Mouse (Mus musculus) forebrain, embryonic 11.5 days (tissue): ENCODE data around the gene Dgki. TPM values are rescaled to one million over a fixed set of nuclear protein-coding genes. Genes with fewer than 3 reads are reported as not detected.

Experiments
- ATAC-seq: fragments of 200-750 bp; cut with Nextera tagmentation; replicated peaks from 2 replicates; pipeline ENCODE4 v1.8.0; 2017; ENCODE audit warnings: moderate TSS enrichment; ENCODE audit not compliant: low FRiP score
- DNase-seq: peaks from one replicate; pipeline ENCODE4 v3.0.0-alpha.2; 2017; ENCODE audit warnings: low spot score
- H3K27ac ChIP-seq: fragments of 300-500 bp; sonication (generic); 2 replicates; pipeline ENCODE4 v1.5.1; 2014; ENCODE audit warnings: low read depth, low read length
- H3K27me3 ChIP-seq: fragments of 300-500 bp; sonication (generic); 2 replicates; pipeline ENCODE4 v1.6.1; 2014; ENCODE audit warnings: mild to moderate bottlenecking, low read length, mixed read lengths; ENCODE audit not compliant: control insufficient read depth, insufficient read depth
- H3K36me3 ChIP-seq: fragments of 300-500 bp; sonication (generic); 2 replicates; pipeline ENCODE4 v1.6.1; 2014; ENCODE audit warnings: mild to moderate bottlenecking, low read length, moderate library complexity, mixed read lengths; ENCODE audit not compliant: control insufficient read depth, insufficient read depth
- H3K4me1 ChIP-seq: fragments of 300-500 bp; sonication (generic); replicated peaks from 2 replicates; pipeline ENCODE4 v1.6.1; 2014; ENCODE audit warnings: low read length, mixed read lengths; ENCODE audit not compliant: control insufficient read depth, insufficient read depth
- H3K4me2 ChIP-seq: fragments of 300-500 bp; sonication (generic); 2 replicates; pipeline ENCODE4 v1.6.1; 2014; ENCODE audit warnings: low read depth, mild to moderate bottlenecking, low read length, moderate library complexity, mixed read lengths; ENCODE audit not compliant: severe bottlenecking
- H3K4me3 ChIP-seq: fragments of 300-500 bp; sonication (generic); 2 replicates; pipeline ENCODE4 v1.5.1; 2014; ENCODE audit warnings: low read depth, low read length
- H3K9ac ChIP-seq: fragments of 300-500 bp; sonication (generic); 2 replicates; pipeline ENCODE4 v1.6.1; 2014; ENCODE audit warnings: low read length
- H3K9me3 ChIP-seq: fragments of 300-500 bp; sonication (generic); 2 replicates; pipeline ENCODE4 v1.6.1; 2016; ENCODE audit warnings: low read length, mixed read lengths; ENCODE audit not compliant: control insufficient read depth
- WGBS: fragments of 180-500 bp; shearing (Covaris S2); extraction: QIAGEN DNeasy Blood & Tissue Kit; methylation state at CpG from one replicate; pipeline ENCODE4 v1.1.7; 2014; 5-methylcytosine and 5-hydroxymethylcytosine counted together
- polyA plus RNA-seq: library from polyadenylated mRNA; unstranded; fragments of >200 nt; fragmentation: Nextera tagmentation; extraction: Ambion mirVana; gene quantifications from 2 replicates; pipeline ENCODE4 v1.2.1, GENCODE M21; 2014

The Dgki gene
- polyA plus RNA-seq, 1 experiment from 2014 or later: 2.8 TPM

DNA sequence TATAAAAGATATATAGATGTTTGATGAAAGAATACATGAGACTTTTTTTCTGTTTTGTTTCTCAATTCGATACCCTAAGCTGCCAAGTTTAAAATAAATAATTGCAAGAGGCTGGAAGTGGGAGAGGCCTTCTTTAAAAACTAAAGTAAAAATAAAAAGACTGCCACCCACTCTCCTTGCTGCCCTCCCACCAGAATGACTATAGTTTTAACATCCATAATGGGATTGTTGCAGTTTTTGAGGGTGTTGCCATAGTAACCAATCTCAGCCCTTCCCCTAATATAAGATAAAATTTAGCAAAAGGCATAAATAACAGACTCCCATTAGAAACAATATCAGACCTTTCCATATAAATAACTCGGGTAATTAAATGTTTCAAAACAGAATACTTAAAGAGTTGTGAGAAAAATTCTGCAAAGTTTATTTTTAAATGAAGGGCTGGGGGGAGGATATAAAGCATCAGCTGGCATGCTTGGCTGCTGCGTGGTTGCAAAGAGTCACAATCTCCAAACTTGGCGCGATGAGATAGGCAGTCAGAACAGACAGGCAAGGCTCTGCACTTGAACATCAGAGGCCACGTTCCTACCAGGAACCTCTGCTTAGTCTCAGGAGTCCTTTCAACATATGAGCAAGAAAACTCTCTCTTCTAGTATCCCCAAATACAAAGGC is 57.8 kb downstream of the Dgki start:
- no peak overlapping the region for H3K4me3 ChIP-seq
- H3K27ac ChIP-seq: no peak overlapping the region
- no peaks in the 10 kb centered on the region for H3K4me1 ChIP-seq
- H3K9me3 ChIP-seq: no peaks in the 10 kb centered on the region
- no peak for DNase-seq
- H3K27me3 ChIP-seq: no peaks in the 10 kb centered on the region
- no peak overlapping the region for H3K9ac ChIP-seq
- no peaks in the 10 kb centered on the region for H3K36me3 ChIP-seq
- 79% methylated on average over 6 of the region's 6 CpGs for WGBS
- ATAC-seq: no peak
- H3K4me2 ChIP-seq: no peak overlapping the region

DNA sequence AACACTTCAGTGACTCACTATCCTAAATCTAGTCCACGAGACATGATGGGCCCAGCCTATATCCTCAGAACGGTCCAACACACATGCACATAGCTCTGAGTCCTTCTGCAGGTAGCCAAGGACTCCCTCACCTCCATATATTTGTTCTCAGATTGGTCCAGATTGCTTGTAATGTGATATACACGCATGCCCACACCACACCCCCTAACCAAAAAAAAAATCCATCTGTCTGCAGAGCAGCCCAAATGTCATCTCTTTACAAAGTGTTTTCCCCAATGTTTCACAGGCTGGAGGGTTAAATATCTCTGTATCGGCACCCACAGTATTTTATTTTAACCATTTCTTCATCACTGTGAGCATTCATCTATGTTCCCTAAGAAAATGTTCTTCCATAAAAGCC is 58.5 kb downstream of the Dgki start:
- H3K36me3 ChIP-seq: no peaks in the 10 kb centered on the region
- DNase-seq (no peak), ATAC-seq (no peak)
- no peak overlapping the region for H3K9ac ChIP-seq
- H3K27ac ChIP-seq: no peak overlapping the region
- WGBS: 93% methylated on average over 4 of the region's 4 CpGs
- H3K4me2 ChIP-seq: no peak overlapping the region
- H3K27me3 ChIP-seq: no peaks in the 10 kb centered on the region
- H3K4me3 ChIP-seq: no peak overlapping the region
- no peaks in the 10 kb centered on the region for H3K9me3 ChIP-seq
- no peaks in the 10 kb centered on the region for H3K4me1 ChIP-seq

DNA sequence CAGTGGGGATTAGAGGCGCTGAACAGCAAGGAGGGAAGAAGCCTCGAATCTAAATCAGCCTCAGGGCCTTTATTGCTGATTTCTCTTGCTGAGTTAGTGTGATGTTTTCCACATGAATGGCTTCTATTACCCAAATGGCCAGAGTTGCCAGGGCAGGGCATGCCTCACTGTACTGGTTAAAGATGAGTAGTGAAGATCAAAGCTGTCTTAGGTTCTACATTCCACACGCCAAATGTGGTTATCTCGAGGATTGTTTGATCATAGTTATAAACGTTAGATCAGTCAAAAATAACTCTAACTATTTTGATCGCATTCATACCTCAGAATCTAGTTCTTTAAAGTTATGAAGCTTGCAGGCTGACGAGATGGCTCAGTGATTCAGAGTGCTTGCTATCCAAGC is 59.8 kb downstream of the Dgki start:
- Histone ChIP-seq H3K9ac (no peak overlapping the region), H3K27ac (no peak overlapping the region), H3K9me3 (no peaks in the 10 kb centered on the region), H3K36me3 (no peaks in the 10 kb centered on the region), H3K4me3 (no peak overlapping the region), H3K27me3 (no peaks in the 10 kb centered on the region), H3K4me1 (no peaks in the 10 kb centered on the region), H3K4me2 (no peak overlapping the region)
- DNase-seq: no peak
- WGBS: 86% methylated on average over 7 of the region's 7 CpGs
- ATAC-seq: no peak

DNA sequence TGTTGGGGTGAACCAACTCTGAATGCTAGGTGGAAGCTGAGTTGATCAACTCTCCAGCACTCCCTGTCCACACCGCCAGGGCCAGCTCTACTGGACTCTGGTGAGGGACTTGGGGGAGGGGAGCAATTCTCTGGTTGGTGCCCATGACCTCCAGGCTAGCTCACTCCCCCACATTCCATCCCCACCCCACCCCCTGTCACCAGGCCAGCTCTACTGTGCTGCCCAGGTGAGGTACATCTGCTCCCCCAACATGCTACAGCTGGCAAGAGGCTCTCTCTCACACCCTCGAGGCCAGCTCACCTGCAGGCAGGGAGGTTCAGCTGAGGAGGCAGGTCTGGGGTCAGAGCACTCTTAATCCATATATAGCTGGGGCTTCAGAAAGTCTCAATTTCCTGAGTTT is 63.1 kb downstream of the Dgki start:
- H3K27ac ChIP-seq: no peak overlapping the region

DNA sequence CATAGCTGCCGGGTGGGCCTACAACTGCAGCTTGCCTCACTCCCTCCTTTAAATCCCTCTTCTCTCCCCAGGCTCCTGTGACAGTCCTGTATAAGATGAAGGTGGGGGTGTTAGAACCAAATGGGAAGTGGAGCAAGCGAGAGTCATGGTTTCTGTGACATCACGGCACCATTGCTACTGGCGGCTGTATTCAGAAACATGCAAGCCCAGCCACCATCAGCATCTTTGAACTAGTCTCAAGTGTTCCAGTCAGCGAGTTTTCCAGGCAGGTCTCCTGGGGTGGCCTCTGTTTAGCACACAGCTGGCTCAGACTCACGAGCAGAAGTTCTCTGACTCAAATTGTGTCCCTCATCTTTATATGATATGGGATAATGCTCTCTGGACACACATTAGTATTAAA is 68.8 kb downstream of the Dgki start:
- H3K36me3 ChIP-seq: no peaks in the 10 kb centered on the region
- WGBS: 72% methylated on average over 6 of the region's 6 CpGs
- no peak for ATAC-seq
- no peak overlapping the region for H3K4me3 ChIP-seq
- H3K9ac ChIP-seq: no peak overlapping the region
- no peaks in the 10 kb centered on the region for H3K9me3 ChIP-seq
- H3K4me2 ChIP-seq: no peak overlapping the region
- no peak for DNase-seq
- H3K4me1 ChIP-seq: no peaks in the 10 kb centered on the region
- H3K27ac ChIP-seq: no peak overlapping the region
- H3K27me3 ChIP-seq: no peaks in the 10 kb centered on the region

More for the DNA sequence above, 63.1 kb downstream of the Dgki start:
- H3K4me1 ChIP-seq: no peaks in the 10 kb centered on the region
- no peaks in the 10 kb centered on the region for H3K27me3 ChIP-seq
- no peak overlapping the region for H3K4me3 ChIP-seq
- H3K36me3 ChIP-seq: no peaks in the 10 kb centered on the region
- H3K9ac ChIP-seq: no peak overlapping the region
- DNase-seq (no peak), ATAC-seq (no peak)
- WGBS: 87% methylated on average over 2 of the region's 2 CpGs
- H3K9me3 ChIP-seq: no peaks in the 10 kb centered on the region
- H3K4me2 ChIP-seq: no peak overlapping the region

DNA sequence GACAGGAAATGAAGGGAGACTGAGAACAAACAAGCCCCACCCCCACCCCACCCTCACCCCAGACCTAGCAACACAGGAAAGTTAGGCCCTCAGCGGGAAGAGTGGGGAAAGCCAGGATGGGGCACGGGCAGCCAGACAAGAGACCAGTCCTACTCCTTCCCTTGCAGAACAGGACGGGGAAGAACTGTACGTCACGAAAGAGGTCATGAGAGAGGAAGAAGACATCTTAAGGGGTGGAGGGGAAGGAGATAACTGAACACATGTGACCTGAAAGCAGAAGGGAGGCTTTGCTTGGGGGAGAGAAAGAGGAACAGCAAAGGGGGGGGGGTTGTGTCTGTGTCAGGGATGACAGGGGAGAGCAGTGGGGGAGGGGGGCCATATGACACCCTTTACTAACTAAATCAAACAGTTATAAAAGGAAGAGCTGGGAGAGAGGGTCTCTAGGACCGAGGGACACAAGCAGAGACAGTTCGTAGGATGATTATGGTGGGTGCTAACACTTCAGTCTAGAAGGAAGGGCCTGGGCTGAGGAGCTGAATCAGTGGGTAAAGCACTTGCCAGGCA is 77.0 kb downstream of the Dgki start:
- 62% methylated on average over 7 of the region's 7 CpGs for WGBS

DNA sequence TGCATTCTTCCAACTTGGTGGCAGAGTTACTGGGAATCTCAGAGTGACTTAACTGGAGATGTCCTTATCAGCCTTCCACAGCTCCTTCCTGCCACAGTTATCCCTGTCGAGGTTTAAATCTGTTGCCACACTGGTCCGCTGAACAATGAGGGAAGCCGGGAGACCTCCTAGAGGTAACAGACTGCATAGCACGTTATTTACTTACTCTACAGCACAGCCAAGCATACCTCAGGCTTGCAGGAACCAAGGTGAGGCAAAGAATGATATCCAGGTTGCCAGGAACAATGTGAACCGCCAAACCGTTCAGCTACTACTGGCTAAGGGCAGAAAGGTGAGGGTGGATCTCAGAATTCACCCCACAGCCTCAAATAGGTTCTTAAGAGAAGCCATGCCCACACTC is 78.0 kb downstream of the Dgki start:
- whole genome bisulfite sequencing: 54% methylated on average over 6 of the region's 6 CpGs
- Histone ChIP-seq H3K9ac (no peak overlapping the region), H3K4me1 (no peaks in the 10 kb centered on the region), H3K4me2 (no peak overlapping the region), H3K9me3 (no peaks in the 10 kb centered on the region), H3K27ac (no peak overlapping the region), H3K36me3 (no peaks in the 10 kb centered on the region), H3K27me3 (no peaks in the 10 kb centered on the region), H3K4me3 (no peak overlapping the region)
- DNase-seq: peak; percentile 44
- ATAC-seq: no peak

More for the DNA sequence above, 77.0 kb downstream of the Dgki start:
- no peak for ATAC-seq
- DNase-seq: no peak
- no peak overlapping the region for H3K4me3 ChIP-seq
- H3K4me2 ChIP-seq: no peak overlapping the region
- no peaks in the 10 kb centered on the region for H3K36me3 ChIP-seq
- H3K27me3 ChIP-seq: no peaks in the 10 kb centered on the region
- H3K27ac ChIP-seq: no peak overlapping the region
- H3K9ac ChIP-seq: no peak overlapping the region
- no peaks in the 10 kb centered on the region for H3K9me3 ChIP-seq
- H3K4me1 ChIP-seq: no peaks in the 10 kb centered on the region

DNA sequence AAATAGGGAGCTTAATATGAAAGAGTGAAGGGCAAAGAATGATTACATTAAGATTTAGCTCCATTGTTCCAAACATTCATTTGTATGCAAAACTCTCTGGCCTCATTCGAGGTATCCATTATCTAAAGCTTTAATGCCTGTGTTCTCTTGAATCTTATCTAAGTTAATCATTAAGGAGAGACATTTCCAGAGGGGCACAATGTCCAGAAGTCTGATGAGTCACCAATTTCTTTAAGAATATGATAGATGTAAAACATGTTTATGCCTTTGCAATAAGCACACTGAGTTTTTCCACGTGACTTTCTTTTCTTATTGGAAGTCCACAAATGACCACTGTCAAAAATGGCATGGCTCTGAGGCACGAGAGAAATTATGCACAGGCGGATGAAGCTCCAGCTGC is 80.9 kb downstream of the Dgki start:
- ATAC-seq (no peak), DNase-seq (no peak)
- Histone ChIP-seq H3K9ac (no peak overlapping the region), H3K27ac (no peak overlapping the region), H3K4me3 (no peak overlapping the region), H3K27me3 (no peaks in the 10 kb centered on the region), H3K4me1 (no peaks in the 10 kb centered on the region), H3K36me3 (no peaks in the 10 kb centered on the region), H3K9me3 (no peaks in the 10 kb centered on the region), H3K4me2 (no peak overlapping the region)
- WGBS: 82% methylated on average over 4 of the region's 4 CpGs

DNA sequence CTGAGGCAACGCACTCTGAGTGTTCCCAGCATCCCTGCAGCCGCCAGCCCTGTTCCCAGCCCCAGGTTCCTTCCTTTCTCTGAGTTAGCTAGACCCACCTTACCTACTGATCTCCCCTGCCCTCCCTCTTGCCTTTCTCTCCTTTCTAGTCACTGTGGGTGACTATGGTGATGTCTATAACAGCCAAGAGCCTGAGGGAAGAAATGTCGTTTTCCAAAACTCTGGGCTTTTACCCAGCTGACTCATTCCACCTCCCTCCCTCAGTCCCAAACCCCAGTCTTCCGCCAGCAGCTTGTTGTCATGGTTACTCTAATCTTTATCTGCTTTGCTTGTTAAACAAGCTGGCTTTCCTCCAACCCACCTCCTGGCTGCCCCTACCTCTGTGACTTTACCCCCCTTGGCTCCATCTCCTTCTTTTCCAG is 83.6 kb downstream of the Dgki start:
- WGBS: 37% methylated on average over 4 of the region's 4 CpGs
- DNase-seq (peak; percentile 50), ATAC-seq (no peak; the same call in 1 of the 2 replicates)
- Histone ChIP-seq H3K4me1 (peaks cover 5% of the 10 kb centered on the region; the same call in 1 of the 2 replicates), H3K36me3 (no peaks in the 10 kb centered on the region), H3K27me3 (no peaks in the 10 kb centered on the region), H3K4me3 (no peak overlapping the region), H3K4me2 (no peak overlapping the region), H3K9me3 (no peaks in the 10 kb centered on the region), H3K27ac (no peak overlapping the region), H3K9ac (no peak overlapping the region)
